Mouse (Mus musculus): ENCODE measurements around the gene Icam4.

GRCm38 (mm10) chr9:21022288-21022687 is 6.9 kb upstream of the Icam4 start:
- no peak for TF ChIP-seq POLR2A (IDR thresholded peaks at IDR 0.05; ENCODE audit: insufficient read depth, low read depth, low read length)
- no peak for TF ChIP-seq CTCF (IDR thresholded peaks at IDR 0.05; ENCODE audit: insufficient read depth, low read depth, low read length)
